Mouse (Mus musculus) heart, embryonic 12.5 days (tissue): Measurements from ENCODE around the gene 1700017N19Rik. TPM values are rescaled to one million over a fixed set of nuclear protein-coding genes. Genes with fewer than 3 reads are reported as not detected.
"Not testable (repeated sequence)": the region's sequence is repeated elsewhere in the genome, so short reads cannot be mapped to it uniquely, and the experiment has no call there.

Source experiments
- ATAC-seq: fragments of 200-750 bp; cut with Nextera tagmentation; 2 replicates; pipeline ENCODE4 v1.8.0; 2017; ENCODE audit warnings: moderate TSS enrichment, moderate library complexity; ENCODE audit not compliant: insufficient number of reproducible peaks, low FRiP score
- H3K27ac ChIP-seq: fragments of 300-500 bp; sonication (generic); 2 replicates; pipeline ENCODE4 v1.5.1; 2016; ENCODE audit warnings: mild to moderate bottlenecking, moderate library complexity; ENCODE audit not compliant: poor library complexity, severe bottlenecking
- H3K27me3 ChIP-seq: fragments of 300-500 bp; sonication (generic); replicated peaks from 2 replicates; pipeline ENCODE4 v1.6.1; 2016; ENCODE audit warnings: mild to moderate bottlenecking, moderate library complexity
- H3K36me3 ChIP-seq: fragments of 300-500 bp; sonication (generic); 2 replicates; pipeline ENCODE4 v1.6.1; 2016; ENCODE audit warnings: mild to moderate bottlenecking, moderate library complexity
- H3K4me1 ChIP-seq: fragments of 300-500 bp; sonication (generic); replicated peaks from 2 replicates; pipeline ENCODE4 v1.6.1; 2016; ENCODE audit warnings: mild to moderate bottlenecking
- H3K4me2 ChIP-seq: fragments of 300-500 bp; sonication (generic); 2 replicates; pipeline ENCODE4 v1.6.1; 2016; ENCODE audit warnings: mild to moderate bottlenecking, moderate library complexity
- H3K4me3 ChIP-seq: fragments of 300-500 bp; sonication (generic); 2 replicates; pipeline ENCODE4 v1.5.1; 2016; ENCODE audit warnings: mild to moderate bottlenecking
- H3K9ac ChIP-seq: fragments of 300-500 bp; sonication (generic); 2 replicates; pipeline ENCODE4 v1.6.1; 2016; ENCODE audit warnings: mild to moderate bottlenecking, moderate library complexity
- H3K9me3 ChIP-seq: fragments of 300-500 bp; sonication (generic); replicated peaks from 2 replicates; pipeline ENCODE4 v1.6.1; 2016; ENCODE audit warnings: mild to moderate bottlenecking, moderate library complexity
- WGBS: fragments of 180-500 bp; shearing (Covaris S2); methylation state at CpG from one replicate; pipeline ENCODE4 v1.1.7; 2016; 5-methylcytosine and 5-hydroxymethylcytosine counted together
- polyA plus RNA-seq: library from polyadenylated mRNA; unstranded; fragments of >200 nt; fragmentation: Nextera tagmentation; extraction: Ambion mirVana; gene quantifications from 2 replicates; pipeline ENCODE4 v1.2.1, GENCODE M21; 2016

Gene 1700017N19Rik
- not detected in 2 replicates for polyA plus RNA-seq

- Histone ChIP-seq H3K4me2 (peak within 1 kb of the TSS; percentile 75), H3K4me3 (peak within 1 kb of the TSS; percentile 80), H3K9me3 (no peaks in the 10 kb centered on the region), H3K9ac (no peak within 1 kb of the TSS), H3K27me3 (no peaks in the 10 kb centered on the region), H3K36me3 (no peaks in the 10 kb centered on the region), H3K4me1 (peaks cover 3% of the 10 kb centered on the region; the same call in 1 of the 2 replicates), H3K27ac (no peak within 1 kb of the TSS)
- ATAC-seq = no peak
- WGBS = 52% methylated on average over 1 of the region's 1 CpGs
Measured at GRCm38 (mm10) chr10:100590323-100590722, at the start of gene 1700017N19Rik, which contains the start of gene 4930430F08Rik. Gene 1700017N19Rik, plus strand, starts transcription at chr10:100590484. Gene 4930430F08Rik, minus strand, starts transcription at chr10:100590423.

GRCm38 (mm10) chr10:100556566-100557175, 33.6 kb upstream of the 1700017N19Rik start:
- Histone ChIP-seq H3K4me2 (no peak overlapping the region), H3K36me3 (no peaks in the 10 kb centered on the region), H3K9me3 (no peaks in the 10 kb centered on the region), H3K4me1 (no peaks in the 10 kb centered on the region), H3K9ac (no peak overlapping the region), H3K27me3 (no peaks in the 10 kb centered on the region), H3K4me3 (no peak overlapping the region), H3K27ac (no peak overlapping the region)
- WGBS = 82% methylated on average over 3 of the region's 3 CpGs
- no peak for ATAC-seq

GRCm38 (mm10) chr10:100560194-100560883, 29.9 kb upstream of the 1700017N19Rik start:
- H3K9ac ChIP-seq, ATAC-seq, H3K4me2 ChIP-seq: not testable (repeated sequence)

GRCm38 (mm10) chr10:100564112-100564511, 26.2 kb upstream of the 1700017N19Rik start:
- Histone ChIP-seq H3K4me2 (no peak overlapping the region), H3K9ac (no peak overlapping the region), H3K27ac (no peak overlapping the region), H3K9me3 (no peaks in the 10 kb centered on the region), H3K27me3 (no peaks in the 10 kb centered on the region), H3K36me3 (peaks cover 24% of the 10 kb centered on the region), H3K4me3 (no peak overlapping the region), H3K4me1 (no peaks in the 10 kb centered on the region)
- WGBS = 61% methylated on average over 3 of the region's 3 CpGs
- ATAC-seq = no peak

More at GRCm38 (mm10) chr10:100560194-100560883, 29.9 kb upstream of the 1700017N19Rik start:
- not testable (repeated sequence) for H3K27me3 ChIP-seq, H3K27ac ChIP-seq, H3K4me3 ChIP-seq, H3K4me1 ChIP-seq, H3K9me3 ChIP-seq
- peaks cover 16% of the 10 kb centered on the region for H3K36me3 ChIP-seq
- 78% methylated on average over 3 of the region's 3 CpGs for WGBS

- no peaks in the 10 kb centered on the region for H3K9me3 ChIP-seq
- H3K4me2 ChIP-seq = no peak overlapping the region
- no peaks in the 10 kb centered on the region for H3K4me1 ChIP-seq
- 81% methylated on average over 3 of the region's 3 CpGs for WGBS
- no peaks in the 10 kb centered on the region for H3K27me3 ChIP-seq
- H3K36me3 ChIP-seq = peaks cover 30% of the 10 kb centered on the region
- H3K4me3 ChIP-seq = no peak overlapping the region
- H3K9ac ChIP-seq = no peak overlapping the region
- ATAC-seq = no peak
- no peak overlapping the region for H3K27ac ChIP-seq
Measured at GRCm38 (mm10) chr10:100571707-100572106, 18.6 kb upstream of the 1700017N19Rik start.

GRCm38 (mm10) chr10:100574505-100575149, 15.7 kb upstream of the 1700017N19Rik start:
- Histone ChIP-seq H3K4me3 (no peak overlapping the region), H3K4me1 (no peaks in the 10 kb centered on the region), H3K36me3 (peaks cover 38% of the 10 kb centered on the region), H3K9ac (no peak overlapping the region), H3K27ac (no peak overlapping the region), H3K4me2 (no peak overlapping the region), H3K27me3 (no peaks in the 10 kb centered on the region), H3K9me3 (no peaks in the 10 kb centered on the region)
- WGBS = 78% methylated on average over 7 of the region's 7 CpGs
- no peak for ATAC-seq

- H3K27me3 ChIP-seq = no peaks in the 10 kb centered on the region
- 80% methylated on average over 7 of the region's 7 CpGs for WGBS
- peaks cover 38% of the 10 kb centered on the region for H3K36me3 ChIP-seq
- H3K9ac ChIP-seq = no peak overlapping the region
- no peaks in the 10 kb centered on the region for H3K9me3 ChIP-seq
- no peak overlapping the region for H3K4me2 ChIP-seq
- ATAC-seq = no peak
- no peak overlapping the region for H3K27ac ChIP-seq
- no peak overlapping the region for H3K4me3 ChIP-seq
- H3K4me1 ChIP-seq = no peaks in the 10 kb centered on the region
Measured at GRCm38 (mm10) chr10:100575294-100575693, 15.0 kb upstream of the 1700017N19Rik start.

GRCm38 (mm10) chr10:100584178-100584577, 6.1 kb upstream of the 1700017N19Rik start:
- 72% methylated on average over 3 of the region's 3 CpGs for WGBS
- no peak overlapping the region for H3K4me3 ChIP-seq
- H3K27ac ChIP-seq = no peak overlapping the region
- no peak for ATAC-seq
- peaks cover 9% of the 10 kb centered on the region; the same call in 1 of the 2 replicates for H3K36me3 ChIP-seq
- H3K27me3 ChIP-seq = no peaks in the 10 kb centered on the region
- no peaks in the 10 kb centered on the region for H3K9me3 ChIP-seq
- peaks cover 3% of the 10 kb centered on the region; the same call in 1 of the 2 replicates for H3K4me1 ChIP-seq
- no peak overlapping the region for H3K9ac ChIP-seq
- no peak overlapping the region for H3K4me2 ChIP-seq

- H3K9me3 ChIP-seq = no peaks in the 10 kb centered on the region
- peak overlapping the region; percentile 75 for H3K4me2 ChIP-seq
- WGBS = 40% methylated on average over 7 of the region's 7 CpGs
- H3K9ac ChIP-seq = peak overlapping the region; percentile 76
- ATAC-seq = no peak; the same call in 1 of the 2 replicates
- no peaks in the 10 kb centered on the region for H3K27me3 ChIP-seq
- H3K4me1 ChIP-seq = peaks cover 3% of the 10 kb centered on the region; the same call in 1 of the 2 replicates
- peak overlapping the region; percentile 80 for H3K4me3 ChIP-seq
- peak overlapping the region; percentile 53; the same call in 1 of the 2 replicates for H3K27ac ChIP-seq
- peaks cover 9% of the 10 kb centered on the region; the same call in 1 of the 2 replicates for H3K36me3 ChIP-seq
Measured at GRCm38 (mm10) chr10:100588524-100588923, 1.8 kb upstream of the 1700017N19Rik start.

GRCm38 (mm10) chr10:100588932-100589388, 1.3 kb upstream of the 1700017N19Rik start:
- ATAC-seq = peak; percentile 99
- H3K27ac ChIP-seq = peak overlapping the region; percentile 53; the same call in 1 of the 2 replicates
- H3K4me1 ChIP-seq = peaks cover 3% of the 10 kb centered on the region; the same call in 1 of the 2 replicates
- no peaks in the 10 kb centered on the region for H3K27me3 ChIP-seq
- H3K9ac ChIP-seq = peak overlapping the region; percentile 76
- H3K36me3 ChIP-seq = peaks cover 9% of the 10 kb centered on the region; the same call in 1 of the 2 replicates
- H3K4me3 ChIP-seq = peak overlapping the region; percentile 80
- peak overlapping the region; percentile 75 for H3K4me2 ChIP-seq
- H3K9me3 ChIP-seq = no peaks in the 10 kb centered on the region
- under 1% methylated on average over 31 of the region's 31 CpGs for WGBS

GRCm38 (mm10) chr10:100598339-100598738, 8.1 kb downstream of the 1700017N19Rik start:
- no peaks in the 10 kb centered on the region for H3K9me3 ChIP-seq
- ATAC-seq = no peak
- H3K9ac ChIP-seq = no peak overlapping the region
- H3K4me1 ChIP-seq = no peaks in the 10 kb centered on the region
- H3K27ac ChIP-seq = no peak overlapping the region
- H3K27me3 ChIP-seq = no peaks in the 10 kb centered on the region
- no peak overlapping the region for H3K4me2 ChIP-seq
- H3K36me3 ChIP-seq = no peaks in the 10 kb centered on the region
- no peak overlapping the region for H3K4me3 ChIP-seq
- 72% methylated on average over 3 of the region's 3 CpGs for WGBS
